Mouse (Mus musculus): Measurements from ENCODE around the gene Hapln3.

Hapln3 gene

GRCm38 (mm10) chr7:79079212-79079611, 51.6 kb downstream of the Hapln3 start:
- DNase-seq (ENCODE audit: low spot score in 2 of 2), result no peak

DNA sequence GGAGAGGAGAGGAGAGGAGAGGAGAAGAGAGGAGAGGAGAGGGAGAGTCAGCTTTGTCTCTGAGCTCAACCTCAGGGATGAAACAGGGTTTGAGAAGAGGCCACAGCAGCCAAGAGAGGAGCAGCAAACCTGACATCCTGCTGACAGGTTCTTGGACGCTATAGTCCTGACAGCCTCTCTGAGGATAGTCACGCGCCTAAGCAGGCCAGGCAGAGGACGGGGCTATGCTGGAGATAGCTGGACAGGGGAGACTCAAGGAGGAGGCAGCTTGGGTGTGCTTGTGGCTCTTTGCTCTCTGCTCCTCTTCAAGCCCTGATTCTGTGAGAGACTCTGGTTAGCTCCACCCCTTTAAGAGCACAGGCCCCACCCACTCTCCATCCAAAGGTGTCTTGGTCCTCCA, 62.6 kb downstream of the Hapln3 start:
- peak; percentile 4 to 16 for DNase-seq (ENCODE audit: low spot score in 2 of 2)

DNA sequence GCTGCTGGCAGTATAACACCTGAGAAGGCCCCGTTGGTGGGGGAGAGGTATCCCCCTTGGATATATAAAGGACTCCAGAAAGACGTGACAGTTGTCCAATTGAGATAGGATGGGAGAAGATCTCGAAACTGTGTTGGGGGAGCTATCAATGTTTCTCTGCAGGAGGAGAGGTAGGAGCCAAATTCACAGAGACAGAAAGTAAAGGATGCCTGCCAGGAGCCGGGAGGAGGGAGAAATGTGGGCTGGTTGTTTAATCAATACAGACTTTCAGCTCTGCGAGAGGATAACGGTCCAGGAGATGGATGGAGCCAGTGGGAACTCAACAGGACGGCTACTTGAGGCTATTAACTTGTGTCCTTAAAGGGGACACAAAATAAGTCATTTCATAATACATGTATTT, 63.4 kb downstream of the Hapln3 start:
- no peak for DNase-seq (ENCODE audit: low spot score in 2 of 2)
